Mouse (Mus musculus): Measurements from ENCODE around the gene Gm43064.

Gene Gm43064

GRCm38 (mm10) chr3:103857036-103857805, 47.8 kb downstream of the Gm43064 start:
- peak; percentile 26 to 42 for DNase-seq

- DNase-seq: no peak
Measured at GRCm38 (mm10) chr3:103857977-103858563, 48.7 kb downstream of the Gm43064 start.

- no peak for DNase-seq
Measured at GRCm38 (mm10) chr3:103858881-103859801, 49.8 kb downstream of the Gm43064 start, which contains the start of gene Ptpn22. Gene Ptpn22 (plus strand): TSS chr3:103859795.

DNA sequence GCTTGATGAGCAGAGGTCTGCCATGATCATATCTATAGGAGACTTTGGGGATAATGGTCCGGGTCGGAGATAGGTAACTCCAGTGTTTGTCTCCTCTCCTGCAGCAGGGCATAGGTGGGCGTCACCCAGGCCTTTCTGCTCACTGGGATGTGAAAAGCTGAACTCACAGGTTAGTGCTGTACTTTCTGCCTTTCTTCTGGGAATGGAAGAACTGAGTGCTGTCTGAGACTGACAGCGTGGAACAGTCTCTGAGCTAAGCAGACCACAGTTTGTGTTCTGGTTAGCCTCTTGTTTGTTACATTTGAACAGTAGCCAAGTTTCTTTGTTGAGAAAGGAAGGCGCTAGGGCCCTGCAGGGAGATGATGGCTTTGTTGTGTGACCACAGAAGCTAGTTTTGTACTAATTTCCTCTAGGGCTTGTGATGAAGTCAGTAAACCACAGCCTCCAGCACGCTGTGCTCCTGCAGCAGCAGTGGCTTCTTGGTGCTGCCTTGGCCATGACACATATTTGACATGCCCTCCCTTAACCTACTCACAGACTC, 50.5 kb downstream of the Gm43064 start:
- DNase-seq: no peak

- no peak for DNase-seq
Measured at GRCm38 (mm10) chr3:103862721-103863220, 53.4 kb downstream of the Gm43064 start.

DNA sequence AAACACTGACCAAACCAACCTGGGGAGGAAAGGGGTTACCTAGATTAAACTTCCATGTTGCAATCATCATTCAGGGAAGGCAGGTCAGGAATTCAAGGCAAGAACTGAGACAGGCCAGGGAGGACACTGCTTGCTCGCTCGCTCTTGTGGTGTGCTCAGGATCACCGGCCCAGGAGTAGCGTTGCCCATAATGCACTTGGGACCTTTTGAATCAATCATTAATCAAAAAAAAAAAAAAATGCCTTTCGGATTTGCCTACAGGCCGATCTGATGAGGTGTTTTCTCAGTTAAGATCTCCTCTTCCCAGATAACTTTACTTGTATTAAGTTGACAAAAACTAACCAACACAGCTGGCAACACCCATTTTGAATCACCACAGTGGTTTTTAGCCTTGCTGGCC, 54.8 kb downstream of the Gm43064 start:
- no peak for DNase-seq

GRCm38 (mm10) chr3:103867424-103867971, 58.1 kb downstream of the Gm43064 start:
- no peak for DNase-seq

DNA sequence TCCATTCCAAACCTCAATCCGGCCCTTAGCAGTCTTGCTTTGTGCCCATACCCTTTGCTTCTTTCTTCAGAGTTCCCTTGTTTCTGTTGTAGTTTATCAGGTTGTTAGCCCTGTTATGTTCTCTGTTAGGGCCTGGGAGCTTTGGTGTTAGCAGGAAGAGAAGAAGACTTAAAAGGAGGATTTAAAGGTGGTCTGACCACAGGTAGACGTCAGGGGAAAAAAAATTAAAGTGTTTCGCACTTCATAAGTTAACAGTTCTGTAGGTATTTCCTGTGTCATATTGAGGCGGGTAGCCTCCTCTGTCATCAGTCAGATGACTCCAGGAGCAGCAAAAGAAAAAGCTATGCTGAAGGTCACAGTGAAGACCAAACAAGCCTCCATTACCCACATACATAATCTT, 58.6 kb downstream of the Gm43064 start:
- DNase-seq: no peak

GRCm38 (mm10) chr3:103872663-103873098, 63.3 kb downstream of the Gm43064 start:
- DNase-seq: no peak

DNA sequence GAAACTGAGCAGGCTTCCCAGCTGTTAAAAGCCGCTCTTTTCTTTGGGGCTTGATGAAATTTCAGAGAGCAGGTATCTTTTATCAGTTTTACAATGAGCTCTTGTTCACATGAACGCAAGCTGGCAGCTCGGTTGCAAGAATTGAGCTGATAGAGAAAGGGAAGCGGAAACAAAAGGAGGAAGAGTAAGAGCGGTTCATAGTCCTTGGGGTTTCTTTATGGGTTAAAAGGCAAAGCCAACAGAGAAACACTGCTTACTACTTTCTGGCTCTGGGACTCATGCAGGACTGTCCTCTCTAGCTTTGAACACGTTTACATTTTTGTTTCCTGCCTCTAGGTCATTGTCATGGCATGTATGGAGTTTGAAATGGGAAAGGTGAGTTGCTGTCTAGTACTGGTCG, 65.0 kb downstream of the Gm43064 start:
- no peak for DNase-seq

- DNase-seq: no peak
Measured at GRCm38 (mm10) chr3:103885946-103886345, 76.6 kb downstream of the Gm43064 start.

DNA sequence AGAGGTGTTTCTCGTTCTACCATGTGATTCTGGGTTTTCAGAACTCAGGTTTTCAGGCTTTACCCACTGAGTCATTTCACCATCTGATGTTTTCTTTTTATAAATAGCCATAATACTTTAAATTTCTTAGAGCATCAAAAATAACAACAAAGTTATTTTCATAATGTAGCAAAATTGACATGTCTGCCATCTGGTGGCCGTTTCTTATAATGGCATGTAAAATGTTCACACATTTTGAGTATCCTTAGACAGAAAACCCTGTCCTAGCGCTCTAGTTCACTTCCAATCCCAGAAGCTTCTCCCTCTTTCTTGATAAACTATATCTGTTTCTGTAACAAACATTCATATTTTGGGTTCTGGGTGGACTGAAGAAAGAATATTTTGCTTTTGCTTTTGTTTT, 78.2 kb downstream of the Gm43064 start:
- DNase-seq: peak; percentile 73 to 79

Data from cerebellum, postnatal 10 days (tissue).